Mouse (Mus musculus): ENCODE data around the gene Rasal3.

DNA sequence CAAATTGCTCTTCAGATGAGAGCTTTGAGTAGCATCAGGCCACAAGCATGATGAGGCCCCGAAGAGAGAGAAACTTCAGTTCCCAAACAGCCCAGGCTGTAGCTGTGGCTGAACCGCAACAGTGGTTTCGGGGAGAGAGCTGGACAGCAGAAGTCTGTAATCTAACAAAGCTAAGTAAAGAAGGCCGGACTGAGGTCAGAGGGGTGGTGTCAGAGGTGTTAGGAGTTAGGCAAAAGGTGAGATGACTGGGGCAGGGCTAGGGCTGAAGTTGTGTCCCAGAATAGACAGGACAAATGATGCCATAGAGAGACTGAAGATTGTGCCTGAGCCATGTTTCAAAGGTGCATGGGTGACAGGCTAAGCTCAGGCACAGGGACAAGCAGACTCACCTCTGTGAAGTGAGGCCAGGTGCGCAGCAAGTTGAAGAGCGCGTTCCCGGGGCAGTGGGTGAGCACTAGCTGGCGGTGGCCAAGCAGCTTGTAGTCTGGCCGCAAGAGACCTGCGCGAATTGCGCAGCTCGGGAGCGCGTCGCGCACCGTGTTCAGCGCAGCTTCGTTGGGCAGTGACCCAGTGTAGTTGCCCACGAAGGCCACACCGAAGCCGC lies 12.1 kb upstream of the Rasal3 start:
- TF ChIP-seq CTCF (IDR thresholded peaks at IDR 0.05; ENCODE audit: low read depth): no peak
- no peak for TF ChIP-seq EP300 (IDR thresholded peaks at IDR 0.05; ENCODE audit: low read depth)

Data from liver, postnatal 0 days (tissue).